Mouse (Mus musculus) myocyte (in vitro differentiated cells): Measurements from ENCODE around the gene Gm8994. TPM values are rescaled to one million over a fixed set of nuclear protein-coding genes. Genes with fewer than 3 reads are reported as not detected.
"Not testable (repeated sequence)": the region's sequence is repeated elsewhere in the genome, so short reads cannot be mapped to it uniquely, and the experiment has no call there.

Source experiments
- H3K27me3 ChIP-seq: one replicate; pipeline ENCODE4 v1.6.1; 2011; ENCODE audit not compliant: control insufficient read depth, insufficient read depth, insufficient read length
- H3K36me3 ChIP-seq: one replicate; pipeline ENCODE4 v1.6.1; 2011; ENCODE audit not compliant: control insufficient read depth, insufficient read depth
- H3K4me2 ChIP-seq: one replicate; pipeline ENCODE4 v1.6.1; 2011; ENCODE audit warnings: low read depth, control low read depth
- H3K4me3 ChIP-seq: one replicate; pipeline ENCODE4 v1.5.1; 2011; ENCODE audit warnings: mild to moderate bottlenecking, control low read depth, moderate library complexity
- H3K79me2 ChIP-seq: one replicate; pipeline ENCODE4 v1.6.1; 2011; ENCODE audit not compliant: control insufficient read depth, insufficient read depth
- H3ac ChIP-seq: one replicate; pipeline ENCODE4 v1.6.1; 2011; ENCODE audit not compliant: control insufficient read depth, insufficient read length
- CEBPB ChIP-seq: IDR thresholded peaks from 2 replicates; pipeline ENCODE4 v1.6.1; 2011; ENCODE audit warnings: mild to moderate bottlenecking, moderate library complexity; ENCODE audit not compliant: poor library complexity, insufficient read depth, severe bottlenecking
- E2F4 ChIP-seq: IDR thresholded peaks from one replicate; pipeline ENCODE4 v1.6.1; 2011; ENCODE audit warnings: mild to moderate bottlenecking, control low read depth, moderate library complexity; ENCODE audit not compliant: insufficient read depth
- MAX ChIP-seq: IDR thresholded peaks from one replicate; pipeline ENCODE4 v1.6.1; 2011; ENCODE audit warnings: low read depth, mild to moderate bottlenecking, control low read depth
- MYOD1 ChIP-seq, 3 experiments: IDR thresholded peaks; one replicate each; pipeline ENCODE4 v1.6.1; 2011; ENCODE audit warnings: control low read depth in 2 of 3, low read depth in 2 of 3, mild to moderate bottlenecking in 2 of 3, moderate library complexity in 1 of 3; ENCODE audit not compliant: insufficient read length in 2 of 3, control insufficient read depth in 1 of 3
- MYOG ChIP-seq, 3 experiments: IDR thresholded peaks; one replicate each; pipeline ENCODE4 v1.6.1; 2011; ENCODE audit warnings: control low read depth in 2 of 3, low read depth in 2 of 3, mild to moderate bottlenecking in 2 of 3; ENCODE audit not compliant: insufficient read length in 2 of 3, control insufficient read depth in 1 of 3, insufficient read depth in 1 of 3
- POLR2A ChIP-seq: IDR thresholded peaks from one replicate; pipeline ENCODE4 v1.6.1; 2011; ENCODE audit warnings: low read depth, mild to moderate bottlenecking, control low read depth, moderate library complexity; ENCODE audit not compliant: insufficient read length
- POLR2AphosphoS2 ChIP-seq: IDR thresholded peaks from one replicate; pipeline ENCODE4 v1.6.1; 2011; ENCODE audit warnings: low read depth, control low read depth; ENCODE audit not compliant: insufficient read length
- REST ChIP-seq: IDR thresholded peaks from one replicate; pipeline ENCODE4 v1.6.1; 2011; ENCODE audit warnings: mild to moderate bottlenecking, control low read depth, moderate library complexity; ENCODE audit not compliant: insufficient read depth, insufficient read length
- SRF ChIP-seq: IDR thresholded peaks from one replicate; pipeline ENCODE4 v1.6.1; 2011; ENCODE audit warnings: low read depth; ENCODE audit not compliant: control insufficient read depth, insufficient read length
- TCF12 ChIP-seq: IDR thresholded peaks from one replicate; pipeline ENCODE4 v1.6.1; 2011; ENCODE audit warnings: mild to moderate bottlenecking, control low read depth; ENCODE audit not compliant: poor library complexity, insufficient read depth, severe bottlenecking
- TCF3 ChIP-seq: IDR thresholded peaks from one replicate; pipeline ENCODE4 v1.6.1; 2011; ENCODE audit warnings: low read depth, control low read depth; ENCODE audit not compliant: insufficient read length
- USF1 ChIP-seq: IDR thresholded peaks from one replicate; pipeline ENCODE4 v1.6.1; 2011; ENCODE audit warnings: low read depth, mild to moderate bottlenecking, control low read depth, moderate library complexity
- polyA plus RNA-seq: library from polyadenylated mRNA; unstranded; fragments of >200 nt; fragmentation: generic; extraction: Trizol; gene quantifications from one replicate; pipeline ENCODE4 v1.2.1, GENCODE M21; 2012; ENCODE audit warnings: missing spikeins

The Gm8994 gene
- polyA plus RNA-seq, 1 experiment = not detected

GRCm38 (mm10) chr6:136303514-136303913, 23.8 kb upstream of the Gm8994 start:
- H3ac ChIP-seq = no peak overlapping the region
- no peaks in the 10 kb centered on the region for H3K79me2 ChIP-seq
- no peak overlapping the region for H3K4me2 ChIP-seq
- H3K27me3 ChIP-seq = no peaks in the 10 kb centered on the region
- TF ChIP-seq REST (no peak), MAX (no peak), TCF3 (no peak)
- no peaks in the 10 kb centered on the region for H3K36me3 ChIP-seq
- no peak overlapping the region for H3K4me3 ChIP-seq

- TF ChIP-seq MAX (no peak), USF1 (no peak), POLR2A (no peak), POLR2AphosphoS2 (no peak), SRF (no peak), E2F4 (no peak), REST (no peak), TCF12 (no peak), MYOG (IDR thresholded peaks at IDR 0.05; ENCODE audit: control insufficient read depth in 1 of 3, insufficient read depth in 1 of 3, insufficient read length in 2 of 3, low read depth in 2 of 3) (no peak), TCF3 (no peak), CEBPB (no peak), MYOD1 (IDR thresholded peaks at IDR 0.05; ENCODE audit: control insufficient read depth in 1 of 3, insufficient read length in 2 of 3, low read depth in 2 of 3) (no peak)
- Histone ChIP-seq H3K4me3 (no peak overlapping the region), H3K36me3 (no peaks in the 10 kb centered on the region), H3K4me2 (no peak overlapping the region), H3K79me2 (no peaks in the 10 kb centered on the region), H3K27me3 (no peaks in the 10 kb centered on the region), H3ac (no peak overlapping the region)
Measured at GRCm38 (mm10) chr6:136304369-136304988, 22.9 kb upstream of the Gm8994 start.

- Histone ChIP-seq H3K27me3 (no peaks in the 10 kb centered on the region), H3K4me2 (no peak overlapping the region), H3K4me3 (no peak overlapping the region), H3K36me3 (no peaks in the 10 kb centered on the region), H3K79me2 (no peaks in the 10 kb centered on the region), H3ac (no peak overlapping the region)
- TF ChIP-seq USF1 (no peak), POLR2AphosphoS2 (no peak), TCF3 (no peak), REST (no peak), TCF12 (no peak), CEBPB (no peak), E2F4 (no peak), MYOG (IDR thresholded peaks at IDR 0.05; ENCODE audit: control insufficient read depth in 1 of 3, insufficient read depth in 1 of 3, insufficient read length in 2 of 3, low read depth in 2 of 3) (no peak), MAX (no peak), MYOD1 (IDR thresholded peaks at IDR 0.05; ENCODE audit: control insufficient read depth in 1 of 3, insufficient read length in 2 of 3, low read depth in 2 of 3) (no peak), SRF (no peak)
Measured at GRCm38 (mm10) chr6:136309487-136309886, 17.9 kb upstream of the Gm8994 start.

GRCm38 (mm10) chr6:136328416-136328815, 1.1 kb downstream of the Gm8994 start:
- not testable (repeated sequence) for H3K27me3 ChIP-seq, H3K36me3 ChIP-seq, H3K4me2 ChIP-seq, H3K4me3 ChIP-seq, H3K79me2 ChIP-seq, H3ac ChIP-seq

- no peak overlapping the region for H3ac ChIP-seq
- TF ChIP-seq TCF3 (no peak), USF1 (no peak), POLR2A (no peak), E2F4 (no peak), MYOD1 (IDR thresholded peaks at IDR 0.05; ENCODE audit: control insufficient read depth in 1 of 3, insufficient read length in 2 of 3, low read depth in 2 of 3) (no peak), MYOG (IDR thresholded peaks at IDR 0.05; ENCODE audit: control insufficient read depth in 1 of 3, insufficient read depth in 1 of 3, insufficient read length in 2 of 3, low read depth in 2 of 3) (no peak), SRF (no peak), POLR2AphosphoS2 (no peak)
Measured at GRCm38 (mm10) chr6:136340669-136341068, 13.3 kb downstream of the Gm8994 start.

GRCm38 (mm10) chr6:136341093-136341492, 13.8 kb downstream of the Gm8994 start:
- Histone ChIP-seq H3K27me3 (no peaks in the 10 kb centered on the region), H3K36me3 (no peaks in the 10 kb centered on the region), H3ac (no peak overlapping the region), H3K4me3 (no peak overlapping the region), H3K79me2 (no peaks in the 10 kb centered on the region), H3K4me2 (no peak overlapping the region)
- TF ChIP-seq MYOG (IDR thresholded peaks at IDR 0.05; ENCODE audit: control insufficient read depth in 1 of 3, insufficient read depth in 1 of 3, insufficient read length in 2 of 3, low read depth in 2 of 3) (no peak), MYOD1 (IDR thresholded peaks at IDR 0.05; ENCODE audit: control insufficient read depth in 1 of 3, insufficient read length in 2 of 3, low read depth in 2 of 3) (no peak), SRF (no peak), MAX (no peak), CEBPB (no peak), E2F4 (no peak), USF1 (no peak), POLR2AphosphoS2 (no peak), TCF12 (no peak), POLR2A (no peak), REST (no peak), TCF3 (no peak)

More at GRCm38 (mm10) chr6:136340669-136341068, 13.3 kb downstream of the Gm8994 start:
- no peak overlapping the region for H3K4me3 ChIP-seq
- no peak overlapping the region for H3K4me2 ChIP-seq
- no peaks in the 10 kb centered on the region for H3K36me3 ChIP-seq
- H3K27me3 ChIP-seq = no peaks in the 10 kb centered on the region
- no peaks in the 10 kb centered on the region for H3K79me2 ChIP-seq
